Mouse (Mus musculus): ENCODE results near the gene Gpc6.

DNA sequence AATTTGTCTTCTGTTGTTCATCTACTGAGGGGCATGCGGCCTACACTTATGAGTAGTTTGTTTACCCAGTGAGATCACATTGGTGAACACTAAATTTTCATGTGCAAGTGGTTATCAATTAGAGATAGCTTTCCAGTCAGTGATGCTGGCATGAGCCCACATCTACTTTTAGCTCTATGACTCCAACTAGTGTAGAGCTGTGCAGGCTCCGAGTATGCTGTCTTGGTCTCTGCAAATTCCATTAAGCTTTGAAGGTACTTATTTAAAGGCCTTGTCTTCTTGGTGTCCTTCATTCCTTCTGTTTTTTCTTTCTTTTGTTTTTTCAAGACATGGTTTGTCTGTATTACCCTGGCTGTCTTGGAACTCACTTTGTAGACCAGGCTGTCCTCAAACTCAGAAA lies 741.0 kb downstream of the Gpc6 start:
- TF ChIP-seq USF1 (IDR thresholded peaks at IDR 0.05; ENCODE audit: low read depth, low read length), result no peak
- TF ChIP-seq JUN (IDR thresholded peaks at IDR 0.05; ENCODE audit: insufficient read depth, low read depth, low read length), result no peak
- no peak for TF ChIP-seq ETS1 (conservative IDR thresholded peaks at IDR 0.05; ENCODE audit: low read depth, low read length)
- no peak for TF ChIP-seq SMC3 (IDR thresholded peaks at IDR 0.05; ENCODE audit: low read depth, low read length)
- TF ChIP-seq CTCF (conservative IDR thresholded peaks at IDR 0.05 in 1 of 2, IDR thresholded peaks at IDR 0.05 in 1 of 2; ENCODE audit: low read depth in 2 of 2, low read length in 2 of 2), result no peak
- no peak for TF ChIP-seq TCF12 (IDR thresholded peaks at IDR 0.05; ENCODE audit: low read depth, low read length)
- TF ChIP-seq POLR2A (IDR thresholded peaks at IDR 0.05; ENCODE audit: low read depth, low read length), result no peak
- TF ChIP-seq EP300 (IDR thresholded peaks at IDR 0.05; ENCODE audit: low read length), result no peak
- no peak for TF ChIP-seq JUND (conservative IDR thresholded peaks at IDR 0.05; ENCODE audit: low read depth, low read length)
- TF ChIP-seq MAFK (IDR thresholded peaks at IDR 0.05; ENCODE audit: insufficient replicate concordance, low read length), result no peak
- no peak for TF ChIP-seq ZKSCAN1 (IDR thresholded peaks at IDR 0.05; ENCODE audit: borderline replicate concordance, low read depth, low read length)
- no peak for TF ChIP-seq ZNF384 (IDR thresholded peaks at IDR 0.05; ENCODE audit: low read depth, low read length)
- TF ChIP-seq TBP (conservative IDR thresholded peaks at IDR 0.05; ENCODE audit: low read depth, low read length), result no peak

All from CH12.LX (cell line).